Mouse (Mus musculus) R1 (cell line): ENCODE data around the gene A130010J15Rik.

Source experiments
- DNase-seq: peaks from one replicate; pipeline ENCODE4 v3.0.0-alpha.2; 2018; ENCODE audit warnings: low read depth, low spot score

A130010J15Rik gene

GRCm38 (mm10) chr1:193156316-193157110 lies 11.3 kb upstream of the A130010J15Rik start:
- no peak for DNase-seq

- no peak for DNase-seq
These were observed 10.7 kb upstream of the A130010J15Rik start for GRCm38 (mm10) chr1:193157111-193157492.

DNA sequence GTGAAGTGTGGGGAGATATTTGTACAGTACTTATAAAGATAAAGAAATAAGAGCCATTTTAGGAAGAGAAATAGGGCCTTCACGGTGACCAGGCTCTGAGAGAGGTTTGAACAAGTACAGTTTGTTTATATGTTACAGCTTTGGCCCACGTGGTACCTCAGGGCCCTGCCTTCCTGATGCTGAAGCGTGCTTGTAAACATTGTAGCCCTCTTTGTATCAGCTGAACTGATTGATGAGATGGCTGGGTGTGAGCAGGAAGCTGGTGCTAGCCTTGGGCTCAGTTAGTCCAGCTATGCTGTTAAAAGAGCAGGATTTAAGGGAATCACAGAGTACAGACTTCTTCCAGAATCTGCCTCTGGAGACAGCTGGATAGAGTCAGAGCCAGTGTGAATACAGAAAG lies 8.7 kb upstream of the A130010J15Rik start:
- DNase-seq = no peak

GRCm38 (mm10) chr1:193159613-193160012 lies 8.2 kb upstream of the A130010J15Rik start:
- no peak for DNase-seq

DNA sequence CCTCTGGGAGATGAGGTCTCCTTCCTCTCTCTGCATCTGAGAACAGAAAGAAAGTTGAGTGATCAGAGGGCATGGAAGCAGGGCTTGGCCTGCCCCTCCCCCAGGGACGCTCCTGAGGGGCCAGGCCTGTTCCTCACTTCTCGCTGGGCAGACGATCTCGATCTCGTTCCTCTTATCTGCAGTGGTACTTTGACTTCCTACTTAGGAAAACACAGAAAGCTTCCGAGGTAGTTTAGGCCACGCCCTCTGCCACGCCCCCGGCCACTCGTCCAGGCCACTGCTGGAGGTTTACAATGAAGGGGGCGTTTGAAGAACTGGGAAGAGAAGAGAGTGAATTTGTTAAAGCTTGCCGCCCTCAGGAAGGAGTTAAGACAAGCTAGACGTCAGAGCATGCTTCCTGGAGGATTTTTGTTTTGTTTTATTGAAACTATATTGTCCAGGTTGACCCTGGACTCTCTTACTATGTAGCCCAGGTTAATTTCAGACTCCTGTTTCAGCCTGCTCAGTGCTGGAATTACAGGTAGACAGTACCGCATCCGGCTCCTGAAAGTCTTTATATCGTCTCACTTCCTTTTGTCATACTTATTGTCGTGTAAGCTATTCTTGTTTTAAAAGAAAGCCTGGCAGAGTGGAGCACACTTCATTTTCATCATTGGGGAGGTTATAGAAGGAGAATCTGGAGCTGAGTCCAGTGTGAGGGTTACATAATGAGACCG lies 7.4 kb upstream of the A130010J15Rik start:
- DNase-seq = peak; percentile 75

GRCm38 (mm10) chr1:193169228-193169627 lies 1.4 kb downstream of the A130010J15Rik start:
- DNase-seq = no peak

- DNase-seq = peak; percentile 45
These were observed 2.0 kb downstream of the A130010J15Rik start for GRCm38 (mm10) chr1:193169856-193170255.

DNA sequence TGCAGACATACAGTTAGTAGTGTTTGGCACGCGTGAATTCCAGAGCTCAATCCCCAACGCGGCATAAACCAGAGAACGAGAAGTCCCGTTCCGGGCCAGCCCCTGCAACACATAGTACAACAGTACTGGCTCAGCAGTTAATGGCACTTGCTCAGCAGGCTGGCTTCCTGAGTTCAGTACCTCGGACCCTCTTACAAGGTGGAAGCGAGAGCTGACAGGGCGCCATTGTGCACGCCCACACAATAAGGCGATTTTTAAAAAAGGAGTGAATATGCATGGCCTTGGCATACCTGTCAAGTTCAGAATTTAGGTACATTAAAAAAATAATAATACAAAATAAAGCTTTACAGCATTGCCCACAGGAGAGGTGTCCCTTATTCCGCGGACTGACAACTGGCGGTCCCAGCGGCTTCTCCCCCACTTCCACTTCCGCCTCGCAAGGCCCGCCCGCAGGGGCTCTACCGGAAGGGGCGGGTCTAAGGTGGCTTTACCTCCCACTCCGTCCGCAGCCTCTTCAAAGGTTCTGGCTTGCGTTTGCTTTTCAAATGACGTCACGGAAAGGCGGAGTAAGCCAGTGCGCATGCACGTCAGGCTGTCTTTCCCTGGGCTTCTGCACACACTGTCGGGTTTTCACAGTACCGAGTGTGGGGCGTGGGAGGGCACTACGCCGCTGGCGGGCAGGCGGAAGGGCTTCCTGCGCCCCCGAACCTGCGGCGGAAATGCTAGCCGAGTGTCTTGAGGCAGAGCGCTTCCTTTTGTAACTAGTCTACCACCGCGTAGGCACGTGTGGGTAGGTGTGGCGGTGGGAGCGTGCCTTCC lies 5.4 kb downstream of the A130010J15Rik start:
- peak; percentile 99 for DNase-seq

- no peak for DNase-seq
These were observed 5.9 kb downstream of the A130010J15Rik start for GRCm38 (mm10) chr1:193173810-193174129.

- DNase-seq = peak; percentile 35
These were observed 6.4 kb downstream of the A130010J15Rik start for GRCm38 (mm10) chr1:193174143-193174733.

DNA sequence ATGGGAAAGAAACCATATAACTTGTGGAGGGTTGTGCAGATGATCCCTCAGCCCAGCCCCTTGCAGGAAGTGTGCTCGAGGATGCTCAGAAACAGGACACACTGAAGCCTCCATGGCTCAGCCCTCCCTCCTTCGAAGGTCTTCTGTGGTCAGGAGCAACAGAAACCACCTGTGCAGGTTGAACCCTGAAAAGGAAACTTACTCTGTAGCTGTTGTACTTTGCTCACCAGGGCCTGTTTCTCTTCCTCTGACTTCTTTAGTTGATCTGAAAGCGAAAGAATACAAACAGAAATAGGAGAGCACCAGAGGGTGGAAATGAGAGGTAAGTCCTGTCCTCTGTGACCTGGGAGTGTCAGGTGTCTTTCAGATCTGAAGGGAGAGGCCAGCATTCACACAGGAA lies 13.3 kb downstream of the A130010J15Rik start:
- DNase-seq = no peak

GRCm38 (mm10) chr1:193188257-193188656 lies 20.4 kb downstream of the A130010J15Rik start:
- no peak for DNase-seq

DNA sequence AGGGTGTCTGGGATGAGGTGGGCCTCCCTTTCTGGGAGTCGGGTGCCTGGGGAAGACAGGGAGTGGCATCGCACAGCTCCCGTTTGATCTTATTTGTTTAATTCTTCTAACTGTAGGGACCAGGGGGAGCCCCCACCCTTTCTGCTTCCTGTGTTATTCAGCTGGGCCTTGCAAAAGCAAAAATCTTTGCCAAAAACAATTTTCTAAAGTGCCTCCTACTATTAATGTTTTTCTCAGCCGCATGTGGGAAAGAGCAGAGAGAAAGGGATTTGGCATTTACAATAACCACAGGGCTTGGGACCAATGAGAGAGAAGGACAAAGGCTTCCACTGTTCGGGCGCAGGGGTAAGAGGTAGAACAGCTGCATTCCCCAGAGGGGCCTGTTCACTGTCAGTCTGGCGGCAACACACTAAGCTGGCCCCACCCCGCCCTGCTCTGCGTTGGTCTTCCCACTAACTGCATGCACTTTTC lies 21.3 kb downstream of the A130010J15Rik start:
- DNase-seq = peak; percentile 7

GRCm38 (mm10) chr1:193189771-193190170 lies 21.9 kb downstream of the A130010J15Rik start:
- no peak for DNase-seq

- no peak for DNase-seq
These were observed 23.9 kb downstream of the A130010J15Rik start for GRCm38 (mm10) chr1:193191675-193192283.

DNA sequence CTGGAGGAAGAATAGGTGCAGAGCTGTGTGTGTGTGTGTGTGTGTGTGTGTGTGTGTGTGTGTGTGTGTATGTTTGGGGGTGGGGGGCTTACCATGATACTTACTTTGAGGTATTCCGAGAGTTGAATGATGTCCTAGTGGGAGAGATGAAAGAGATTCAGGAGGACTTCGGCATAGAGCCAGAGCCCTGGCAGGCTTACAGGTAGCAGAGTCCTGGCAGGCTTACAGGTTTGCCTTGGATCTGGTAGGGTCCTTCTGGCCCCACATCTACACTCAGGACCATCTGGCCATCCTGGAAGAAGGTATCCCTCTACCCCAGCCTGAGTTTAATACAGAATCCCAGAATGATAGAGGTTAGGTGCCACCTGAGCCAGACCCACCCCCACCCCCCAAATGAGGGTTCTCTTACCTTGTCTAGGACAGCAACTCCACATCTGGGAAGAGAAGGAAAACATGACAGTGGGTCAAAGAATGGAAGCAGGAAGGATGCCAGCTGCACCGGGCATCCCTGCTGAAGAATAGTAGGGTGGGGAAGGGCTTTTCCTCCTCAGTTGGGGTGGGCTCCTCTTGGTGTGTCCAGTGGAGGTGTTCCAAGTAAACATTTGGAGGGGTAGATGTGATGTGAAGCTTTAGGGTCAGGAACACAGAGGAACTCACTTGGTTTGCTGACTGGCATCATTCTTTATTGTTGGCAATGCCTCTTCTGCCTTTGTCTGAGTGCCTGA lies 26.7 kb downstream of the A130010J15Rik start:
- no peak for DNase-seq

DNA sequence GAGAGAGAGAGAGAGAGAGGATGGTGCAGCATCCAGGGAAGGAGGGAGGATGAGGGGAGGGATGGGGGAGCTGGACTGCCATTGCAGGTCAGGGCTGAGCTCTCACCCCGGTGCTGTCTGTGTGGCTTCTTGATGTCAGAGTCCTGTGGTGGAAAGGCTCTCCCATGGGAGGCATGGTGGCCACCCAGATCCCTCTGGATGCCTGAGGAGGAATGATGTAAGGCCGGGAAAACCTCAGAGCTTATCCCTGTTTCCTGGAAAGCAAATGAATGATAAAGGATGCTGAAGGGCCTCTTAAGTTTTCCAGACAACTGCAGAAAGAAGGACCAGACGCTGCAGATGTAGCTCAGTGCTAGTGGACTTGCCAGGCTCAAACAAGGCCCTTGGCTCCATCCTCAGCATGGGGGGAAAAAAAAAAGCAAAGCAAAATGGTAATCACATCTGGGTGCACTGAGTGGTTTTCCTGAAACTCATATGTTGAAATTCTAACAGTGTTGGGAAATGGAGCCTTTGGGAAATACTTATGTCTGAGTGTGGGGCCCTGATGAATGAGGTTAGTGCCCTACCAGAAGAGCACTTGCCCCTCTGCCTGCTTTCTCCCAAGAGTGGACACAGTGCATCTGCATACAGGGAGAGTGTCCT lies 27.4 kb downstream of the A130010J15Rik start:
- DNase-seq = no peak

- DNase-seq = no peak
These were observed 29.8 kb downstream of the A130010J15Rik start for GRCm38 (mm10) chr1:193197494-193198205.

- no peak for DNase-seq
These were observed 30.5 kb downstream of the A130010J15Rik start for GRCm38 (mm10) chr1:193198312-193198711.
